Mouse (Mus musculus): ENCODE measurements around the gene Olfr862. TPM values are rescaled to one million over a fixed set of nuclear protein-coding genes. Genes with fewer than 3 reads are reported as not detected.

Gene Olfr862
- not detected in 2 replicates for polyA plus RNA-seq (2015; fragmentation: Nextera tagmentation; extraction: Ambion mirVana)

DNA sequence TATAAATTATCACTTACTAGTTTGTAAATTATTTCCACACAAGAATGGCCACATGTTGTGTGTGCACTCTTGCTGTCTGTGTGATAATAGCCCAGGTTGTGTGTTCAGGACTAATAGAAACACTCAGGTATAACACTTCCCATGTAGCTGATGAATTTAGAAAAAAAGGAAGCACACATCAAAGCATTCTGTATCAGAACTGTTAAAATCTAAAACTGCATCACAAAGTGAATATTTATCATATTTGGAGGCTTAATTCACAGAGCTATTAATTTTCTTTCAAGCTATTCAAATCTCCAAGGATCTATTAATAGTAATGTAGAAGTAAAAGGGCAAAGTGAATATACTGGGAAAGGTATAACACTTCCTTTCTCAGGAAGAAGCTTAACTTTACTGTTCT, at the start of gene Olfr862:
Gene Olfr862, minus strand, starts transcription at position 101 of the 400 bp plus-strand sequence.
- no peak within 1 kb of the TSS for H3K27ac ChIP-seq (ENCODE audit: low read length)
- no peaks in the 10 kb centered on the region for H3K4me1 ChIP-seq (ENCODE audit: control insufficient read depth, insufficient read depth, low read length)
- H3K9me3 ChIP-seq (replicated peaks; ENCODE audit: control insufficient read depth, low read length), result no peaks in the 10 kb centered on the region
- no peak within 1 kb of the TSS for H3K4me2 ChIP-seq (ENCODE audit: low read depth, low read length)
- H3K36me3 ChIP-seq (ENCODE audit: control insufficient read depth, insufficient read depth, low read length), result no peaks in the 10 kb centered on the region
- ATAC-seq (ENCODE audit: insufficient read depth, low FRiP score), result no peak
- H3K9ac ChIP-seq (ENCODE audit: low read length), result no peak within 1 kb of the TSS
- no peak within 1 kb of the TSS for H3K4me3 ChIP-seq (replicated peaks; ENCODE audit: low read length)
- no peaks in the 10 kb centered on the region for H3K27me3 ChIP-seq (ENCODE audit: control insufficient read depth, insufficient read depth, low read length)

DNA sequence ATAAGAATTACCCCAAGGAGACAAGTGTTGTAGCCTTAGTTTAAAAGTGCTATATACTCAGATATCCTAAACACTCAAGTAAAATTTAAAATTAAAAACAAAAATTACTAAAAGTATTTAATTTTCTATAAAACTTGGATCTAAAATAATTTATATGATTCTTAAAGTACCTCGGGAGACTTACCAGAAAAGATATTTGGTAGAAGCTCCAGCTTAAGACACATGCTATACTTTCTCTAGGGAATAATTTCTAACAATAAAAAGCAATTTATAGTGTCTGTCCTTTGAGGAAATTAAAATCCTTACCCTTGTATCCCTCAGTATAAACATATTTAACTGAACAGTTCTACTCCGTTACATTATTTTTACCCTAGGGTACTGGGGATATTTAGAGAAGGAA, 28.8 kb upstream of the Olfr862 start, which contains the start of gene Olfr77:
Gene Olfr77, plus strand, starts transcription at position 301 of the 400 bp plus-strand sequence.
- H3K4me2 ChIP-seq (ENCODE audit: low read depth, low read length), result no peak within 1 kb of the TSS
- WGBS, result 82% methylated on average over 2 of the region's 2 CpGs

DNA sequence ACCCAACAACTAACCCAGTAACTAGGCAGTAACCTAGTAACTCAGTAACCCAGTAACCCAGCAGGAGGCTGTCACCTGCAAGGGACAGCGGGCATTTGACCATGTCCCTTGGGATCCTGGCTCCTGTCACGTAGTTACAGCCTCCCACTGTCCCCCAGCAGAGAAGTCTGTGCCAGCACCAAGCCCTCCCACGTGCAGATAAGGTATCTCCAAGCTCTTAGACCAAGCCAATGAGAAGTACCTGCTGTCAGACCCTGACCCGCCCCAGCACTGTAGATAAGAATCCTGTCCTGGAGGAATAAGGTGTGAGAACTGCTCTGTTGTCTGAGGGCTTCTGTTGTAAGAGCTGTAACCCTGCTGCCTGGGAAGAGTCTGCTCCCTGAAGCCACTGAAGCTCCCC, 23.4 kb upstream of the Olfr862 start:
- no peaks in the 10 kb centered on the region for H3K9me3 ChIP-seq (replicated peaks; ENCODE audit: control insufficient read depth, low read length)
- H3K27ac ChIP-seq (ENCODE audit: low read length), result no peak overlapping the region
- no peak for ATAC-seq (ENCODE audit: insufficient read depth, low FRiP score)
- WGBS, result 60% methylated on average over 4 of the region's 4 CpGs
- no peak overlapping the region for H3K4me2 ChIP-seq (ENCODE audit: low read depth, low read length)
- no peak overlapping the region for H3K9ac ChIP-seq (ENCODE audit: low read length)
- no peaks in the 10 kb centered on the region for H3K27me3 ChIP-seq (ENCODE audit: control insufficient read depth, insufficient read depth, low read length)
- no peaks in the 10 kb centered on the region for H3K36me3 ChIP-seq (ENCODE audit: control insufficient read depth, insufficient read depth, low read length)
- H3K4me1 ChIP-seq (ENCODE audit: control insufficient read depth, insufficient read depth, low read length), result no peaks in the 10 kb centered on the region
- no peak overlapping the region for H3K4me3 ChIP-seq (replicated peaks; ENCODE audit: low read length)

More for the DNA sequence above, 28.8 kb upstream of the Olfr862 start, which contains the start of gene Olfr77:
- H3K4me1 ChIP-seq (ENCODE audit: control insufficient read depth, insufficient read depth, low read length), result no peaks in the 10 kb centered on the region
- H3K27me3 ChIP-seq (ENCODE audit: control insufficient read depth, insufficient read depth, low read length), result no peaks in the 10 kb centered on the region
- no peak within 1 kb of the TSS for H3K27ac ChIP-seq (ENCODE audit: low read length)
- H3K9me3 ChIP-seq (replicated peaks; ENCODE audit: control insufficient read depth, low read length), result 0 out of 2 replicates have a peak, but pooled peaks cover 3% of the 10 kb centered on the region
- no peak within 1 kb of the TSS for H3K4me3 ChIP-seq (replicated peaks; ENCODE audit: low read length)
- ATAC-seq (ENCODE audit: insufficient read depth, low FRiP score), result no peak
- H3K9ac ChIP-seq (ENCODE audit: low read length), result no peak within 1 kb of the TSS
- no peaks in the 10 kb centered on the region for H3K36me3 ChIP-seq (ENCODE audit: control insufficient read depth, insufficient read depth, low read length)

- 64% methylated on average over 1 of the region's 1 CpGs for WGBS
- ATAC-seq (ENCODE audit: insufficient read depth, low FRiP score), result no peak
Measured at GRCm38 (mm10) chr9:19849647-19850046, 38.2 kb downstream of the Olfr862 start, which contains the start of gene Olfr860. TSS of gene Olfr860 (minus strand) at chr9:19849747.

More at GRCm38 (mm10) chr9:19849647-19850046, 38.2 kb downstream of the Olfr862 start, which contains the start of gene Olfr860:
- no peak within 1 kb of the TSS for H3K9ac ChIP-seq (ENCODE audit: low read length)
- no peak within 1 kb of the TSS for H3K4me2 ChIP-seq (ENCODE audit: low read depth, low read length)
- no peaks in the 10 kb centered on the region for H3K27me3 ChIP-seq (ENCODE audit: control insufficient read depth, insufficient read depth, low read length)
- no peaks in the 10 kb centered on the region for H3K4me1 ChIP-seq (ENCODE audit: control insufficient read depth, insufficient read depth, low read length)
- no peak within 1 kb of the TSS for H3K4me3 ChIP-seq (replicated peaks; ENCODE audit: low read length)
- no peak within 1 kb of the TSS for H3K27ac ChIP-seq (ENCODE audit: low read length)
- no peaks in the 10 kb centered on the region for H3K36me3 ChIP-seq (ENCODE audit: control insufficient read depth, insufficient read depth, low read length)
- H3K9me3 ChIP-seq (replicated peaks; ENCODE audit: control insufficient read depth, low read length), result no peaks in the 10 kb centered on the region

Other genes starting within 250 kb of the Olfr862 start
- gene Olfr857, start 178.6 kb downstream of the Olfr862 start, polyA plus RNA-seq (2015; fragmentation: Nextera tagmentation; extraction: Ambion mirVana), result not detected in 2 replicates
- gene Olfr58, start 107.7 kb downstream of the Olfr862 start, polyA plus RNA-seq (2015; fragmentation: Nextera tagmentation; extraction: Ambion mirVana), result not detected in 2 replicates
- not detected in 2 replicates for gene Olfr859, start 83.1 kb downstream of the Olfr862 start, polyA plus RNA-seq (2015; fragmentation: Nextera tagmentation; extraction: Ambion mirVana)
- gene Olfr860, start 38.3 kb downstream of the Olfr862 start, polyA plus RNA-seq (2015; fragmentation: Nextera tagmentation; extraction: Ambion mirVana), result not detected in 2 replicates
- gene Olfr77, start 28.9 kb upstream of the Olfr862 start, polyA plus RNA-seq (2015; fragmentation: Nextera tagmentation; extraction: Ambion mirVana), result 0.21 and 0.23 TPM in 2 replicates
- gene Olfr866, start 140.0 kb upstream of the Olfr862 start, polyA plus RNA-seq (2015; fragmentation: Nextera tagmentation; extraction: Ambion mirVana), result not detected in 2 replicates
- not detected in 2 replicates for gene Olfr867, start 169.6 kb upstream of the Olfr862 start, polyA plus RNA-seq (2015; fragmentation: Nextera tagmentation; extraction: Ambion mirVana)
- not detected in 2 replicates for gene Olfr868, start 210.6 kb upstream of the Olfr862 start, polyA plus RNA-seq (2015; fragmentation: Nextera tagmentation; extraction: Ambion mirVana)
- gene Olfr869, start 241.0 kb upstream of the Olfr862 start, polyA plus RNA-seq (2015; fragmentation: Nextera tagmentation; extraction: Ambion mirVana), result not detected in 2 replicates